Mouse (Mus musculus) heart, postnatal 25 days (tissue): ENCODE measurements around the gene Aff1. TPM values are rescaled to one million over a fixed set of nuclear protein-coding genes. Genes with fewer than 3 reads are reported as not detected.

Experiments
- DNase-seq: peaks from one replicate; pipeline ENCODE4 v3.0.0; 2022; ENCODE audit warnings: low spot score
- intact Hi-C: fragments of 180-260 bp; cut with DNase I; formaldehyde crosslinking; loops from one replicate; pipeline ENCODE4 v1.15.1; 2025
- total RNA-seq, 2 experiments: library from RNA; stranded (reverse); gene quantifications; 2 replicates each; pipeline ENCODE4 v1.2.3; 2021

Aff1 gene
- total RNA-seq, 2 experiments from 2014 or later, result 37.4 to 42.7 TPM

- intact Hi-C loops, result no loop called here
- no peak for DNase-seq
These were observed 30.5 kb downstream of the Aff1 start for GRCm38 (mm10) chr5:103722721-103723120.

GRCm38 (mm10) chr5:103724384-103724783, 32.2 kb downstream of the Aff1 start:
- DNase-seq, result no peak
- intact Hi-C loops, result no loop called here

- intact Hi-C loops, result no loop called here
- no peak for DNase-seq
These were observed 32.6 kb downstream of the Aff1 start for GRCm38 (mm10) chr5:103724823-103725222.

GRCm38 (mm10) chr5:103725268-103726149, 33.3 kb downstream of the Aff1 start:
- DNase-seq, result no peak
- intact Hi-C loops, result no loop called here

GRCm38 (mm10) chr5:103726281-103726938, 34.2 kb downstream of the Aff1 start:
- DNase-seq, result no peak
- intact Hi-C loops, result no loop called here

GRCm38 (mm10) chr5:103727777-103728395, 35.7 kb downstream of the Aff1 start:
- DNase-seq, result no peak
- intact Hi-C loops, result no loop called here

GRCm38 (mm10) chr5:103729225-103729624, 37.1 kb downstream of the Aff1 start:
- DNase-seq, result no peak
- intact Hi-C loops, result no loop called here

- no peak for DNase-seq
- intact Hi-C loops, result no loop called here
These were observed 38.0 kb downstream of the Aff1 start for GRCm38 (mm10) chr5:103730142-103730541.

- intact Hi-C loops, result no loop called here
- no peak for DNase-seq
These were observed 38.6 kb downstream of the Aff1 start for GRCm38 (mm10) chr5:103730727-103731126.

- intact Hi-C loops, result no loop called here
These were observed 40.4 kb downstream of the Aff1 start for GRCm38 (mm10) chr5:103732581-103732980.

GRCm38 (mm10) chr5:103735411-103736112, 43.4 kb downstream of the Aff1 start:
- intact Hi-C loops, result no loop called here
- no peak for DNase-seq

More at GRCm38 (mm10) chr5:103732581-103732980, 40.4 kb downstream of the Aff1 start:
- no peak for DNase-seq

- intact Hi-C loops, result no loop called here
- DNase-seq, result no peak
These were observed 44.5 kb downstream of the Aff1 start for GRCm38 (mm10) chr5:103736553-103737207.

GRCm38 (mm10) chr5:103737208-103738066, 45.3 kb downstream of the Aff1 start:
- intact Hi-C loops, result no loop called here
- no peak for DNase-seq

GRCm38 (mm10) chr5:103738509-103738908, 46.3 kb downstream of the Aff1 start:
- intact Hi-C loops, result no loop called here
- no peak for DNase-seq

GRCm38 (mm10) chr5:103739163-103739562, 47.0 kb downstream of the Aff1 start:
- no peak for DNase-seq
- intact Hi-C loops, result no loop called here

- intact Hi-C loops, result loop anchor here (5.0 kb wide), 1 partner anchor 187 kb away; no protein-coding TSS in a partner anchor
- DNase-seq, result no peak
These were observed 48.1 kb downstream of the Aff1 start for GRCm38 (mm10) chr5:103740093-103740902.

GRCm38 (mm10) chr5:103740903-103741246, 48.7 kb downstream of the Aff1 start:
- DNase-seq, result no peak
- intact Hi-C loops, result loop anchor here (5.0 kb wide), 1 partner anchor 186 kb away; no protein-coding TSS in a partner anchor

GRCm38 (mm10) chr5:103741443-103741842, 49.3 kb downstream of the Aff1 start:
- DNase-seq, result no peak
- intact Hi-C loops, result loop anchor here (5.0 kb wide), 1 partner anchor 186 kb away; no protein-coding TSS in a partner anchor
